Mouse (Mus musculus) lung, adult 10 weeks (tissue): ENCODE data around the gene Cyp2c38. TPM values are rescaled to one million over a fixed set of nuclear protein-coding genes. Genes with fewer than 3 reads are reported as not detected.

Experiments
- polyA plus RNA-seq: library from polyadenylated mRNA; stranded (reverse); fragments of 350-450 nt; fragmentation: Illumina TruSeq; extraction: RNeasy Lipid Tissue Mini Kit (QIAGEN cat#74804); gene quantifications from one replicate; pipeline ENCODE4 v1.2.3, GENCODE M21; 2014; ENCODE audit warnings: low read depth, low replicate concordance; ENCODE audit not compliant: insufficient read depth

The Cyp2c38 gene
- polyA plus RNA-seq, result not detected

DNA sequence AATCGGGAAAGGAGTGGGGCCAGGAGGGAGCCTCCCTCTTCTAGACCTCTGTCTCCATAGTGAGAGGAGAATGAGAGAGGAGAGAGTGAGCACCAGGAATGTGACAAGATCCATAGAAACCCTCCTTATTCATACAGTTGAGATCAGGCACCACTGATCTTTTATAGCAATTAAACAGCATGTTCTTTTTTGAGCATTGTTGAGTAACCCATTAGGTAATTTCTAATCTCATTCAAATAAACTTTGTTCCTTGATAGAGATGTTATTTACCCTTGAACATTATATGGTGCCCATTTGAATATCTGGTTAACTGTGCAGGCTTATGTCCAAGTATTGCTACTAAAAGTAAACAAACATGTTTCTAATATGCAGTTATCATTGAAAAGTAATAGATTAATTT lies at the start of gene Cyp2c38:
Gene Cyp2c38 (minus strand): TSS at position 135 of the 400 bp plus-strand sequence.

DNA sequence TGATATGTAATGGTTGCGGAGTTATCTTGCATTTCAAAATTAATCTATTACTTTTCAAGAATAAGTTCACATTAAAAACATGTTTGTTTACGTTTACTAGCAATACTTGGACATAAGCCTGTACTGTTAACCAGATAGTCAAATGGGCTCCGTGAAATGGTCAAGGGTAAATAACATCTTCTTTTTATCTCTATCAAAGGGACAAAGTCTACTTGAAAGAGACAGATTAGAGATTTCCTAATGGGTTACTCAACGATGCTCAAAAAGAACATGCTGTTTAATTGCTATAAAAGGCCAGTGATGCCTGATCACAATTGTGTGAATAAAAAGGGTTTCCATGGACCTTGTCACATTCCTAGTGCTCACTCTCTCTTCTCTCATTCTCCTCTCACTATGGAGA lies 47.7 kb upstream of the Cyp2c38 start, which contains the start of gene Cyp2c39:
Gene Cyp2c39 (plus strand): TSS at position 329 of the 400 bp plus-strand sequence.

Other genes with a start within 250 kb of the Cyp2c38 start
- not detected for gene Cyp2c29, start 193.7 kb downstream of the Cyp2c38 start, polyA plus RNA-seq
- gene Cyp2c39, start 47.8 kb upstream of the Cyp2c38 start, polyA plus RNA-seq, result not detected
- not detected for gene Cyp2c67, start 186.0 kb upstream of the Cyp2c38 start, polyA plus RNA-seq